Mouse (Mus musculus) bone marrow macrophage, adult 2 months (primary cell): Measurements from ENCODE around the gene Zic5. TPM values are rescaled to one million over a fixed set of nuclear protein-coding genes. Genes with fewer than 3 reads are reported as not detected.

Experiments used
- H3K27ac ChIP-seq: 2 replicates; pipeline ENCODE4 v1.5.1; 2012; ENCODE audit warnings: low read depth, low read length; ENCODE audit not compliant: insufficient read depth
- H3K4me1 ChIP-seq: 2 replicates; pipeline ENCODE4 v1.6.1; 2012; ENCODE audit warnings: low read length; ENCODE audit not compliant: control insufficient read depth, insufficient read depth
- H3K4me3 ChIP-seq: 2 replicates; pipeline ENCODE4 v1.5.1; 2012; ENCODE audit warnings: mild to moderate bottlenecking, low read length, moderate library complexity; ENCODE audit not compliant: insufficient read depth
- CTCF ChIP-seq: IDR thresholded peaks from 2 replicates; pipeline ENCODE4 v1.5.1; 2012; ENCODE audit warnings: low read depth, mild to moderate bottlenecking, low read length, moderate library complexity
- POLR2A ChIP-seq: IDR thresholded peaks from 2 replicates; pipeline ENCODE4 v1.6.1; 2012; ENCODE audit warnings: mild to moderate bottlenecking, low read depth, low read length, borderline replicate concordance
- polyA plus RNA-seq: library from polyadenylated mRNA; stranded (reverse); fragments of >200 nt; gene quantifications from 2 replicates; pipeline ENCODE4 v1.2.4, GENCODE M21; 2012; ENCODE audit not compliant: missing spikeins, insufficient read depth, insufficient read length

The Zic5 gene
- polyA plus RNA-seq, 1 experiment, result not detected

- TF ChIP-seq CTCF (no peak), POLR2A (no peak)
- H3K27ac ChIP-seq, result no peak overlapping the region
- no peaks in the 10 kb centered on the region for H3K4me1 ChIP-seq
These were observed 9.9 kb downstream of the Zic5 start for GRCm38 (mm10) chr14:122455562-122455958.

GRCm38 (mm10) chr14:122454901-122455561 is 10.4 kb downstream of the Zic5 start:
- no peak for TF ChIP-seq CTCF
- no peak for TF ChIP-seq POLR2A
- H3K27ac ChIP-seq, result no peak overlapping the region
- H3K4me3 ChIP-seq, result no peak overlapping the region
- H3K4me1 ChIP-seq, result no peaks in the 10 kb centered on the region

More at GRCm38 (mm10) chr14:122455562-122455958, 9.9 kb downstream of the Zic5 start:
- no peak overlapping the region for H3K4me3 ChIP-seq

DNA sequence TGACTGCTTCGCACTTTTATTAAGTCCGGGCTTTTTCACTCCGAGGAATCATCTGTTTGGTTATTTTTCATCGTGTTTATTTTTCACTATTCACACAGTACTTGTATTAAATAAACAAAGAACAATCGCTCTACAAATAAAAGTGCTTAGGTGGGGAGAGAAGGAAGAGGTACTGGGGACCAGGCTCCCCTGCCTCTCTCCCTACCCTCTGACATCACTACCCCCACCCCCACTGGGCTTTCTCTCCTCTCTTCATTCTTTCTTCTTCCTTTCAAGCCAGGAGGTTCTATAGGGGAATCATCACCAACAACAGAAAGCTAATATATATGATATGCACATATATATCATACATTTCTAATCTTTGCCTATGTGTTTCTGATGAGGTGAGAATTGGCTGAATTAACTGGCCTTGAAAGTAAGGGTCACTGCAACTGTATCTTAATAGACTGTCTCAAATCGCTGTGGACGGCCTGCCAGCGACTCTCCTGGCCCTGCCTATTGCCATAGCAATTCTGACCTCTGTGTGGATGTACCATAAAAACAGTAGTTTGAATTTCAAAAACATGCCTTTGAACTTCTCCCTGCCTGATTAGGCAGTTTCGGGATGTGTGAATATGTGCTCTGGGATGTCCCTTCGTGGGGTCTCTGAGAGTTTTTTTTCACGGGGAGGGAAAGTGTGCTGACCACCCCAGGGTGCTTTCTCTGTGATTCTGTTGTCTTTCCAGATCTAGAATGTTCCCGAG is 11.3 kb downstream of the Zic5 start:
- no peak for TF ChIP-seq POLR2A
- TF ChIP-seq CTCF, result no peak
- Histone ChIP-seq H3K4me1 (no peaks in the 10 kb centered on the region), H3K4me3 (peak overlapping the region; percentile 60), H3K27ac (no peak overlapping the region)

GRCm38 (mm10) chr14:122453388-122453995 is 12.0 kb downstream of the Zic5 start:
- no peak for TF ChIP-seq CTCF
- no peak for TF ChIP-seq POLR2A
- no peaks in the 10 kb centered on the region for H3K4me1 ChIP-seq
- no peak overlapping the region for H3K27ac ChIP-seq
- H3K4me3 ChIP-seq, result peak overlapping the region; percentile 60

- no peak for TF ChIP-seq CTCF
- no peak for TF ChIP-seq POLR2A
These were observed 12.6 kb downstream of the Zic5 start for GRCm38 (mm10) chr14:122452701-122453387.

GRCm38 (mm10) chr14:122451551-122452145 is 13.8 kb downstream of the Zic5 start:
- Histone ChIP-seq H3K27ac (no peak overlapping the region), H3K4me3 (no peak overlapping the region), H3K4me1 (no peaks in the 10 kb centered on the region)
- no peak for TF ChIP-seq CTCF

More at GRCm38 (mm10) chr14:122452701-122453387, 12.6 kb downstream of the Zic5 start:
- Histone ChIP-seq H3K4me3 (no peak overlapping the region), H3K27ac (no peak overlapping the region), H3K4me1 (no peaks in the 10 kb centered on the region)

DNA sequence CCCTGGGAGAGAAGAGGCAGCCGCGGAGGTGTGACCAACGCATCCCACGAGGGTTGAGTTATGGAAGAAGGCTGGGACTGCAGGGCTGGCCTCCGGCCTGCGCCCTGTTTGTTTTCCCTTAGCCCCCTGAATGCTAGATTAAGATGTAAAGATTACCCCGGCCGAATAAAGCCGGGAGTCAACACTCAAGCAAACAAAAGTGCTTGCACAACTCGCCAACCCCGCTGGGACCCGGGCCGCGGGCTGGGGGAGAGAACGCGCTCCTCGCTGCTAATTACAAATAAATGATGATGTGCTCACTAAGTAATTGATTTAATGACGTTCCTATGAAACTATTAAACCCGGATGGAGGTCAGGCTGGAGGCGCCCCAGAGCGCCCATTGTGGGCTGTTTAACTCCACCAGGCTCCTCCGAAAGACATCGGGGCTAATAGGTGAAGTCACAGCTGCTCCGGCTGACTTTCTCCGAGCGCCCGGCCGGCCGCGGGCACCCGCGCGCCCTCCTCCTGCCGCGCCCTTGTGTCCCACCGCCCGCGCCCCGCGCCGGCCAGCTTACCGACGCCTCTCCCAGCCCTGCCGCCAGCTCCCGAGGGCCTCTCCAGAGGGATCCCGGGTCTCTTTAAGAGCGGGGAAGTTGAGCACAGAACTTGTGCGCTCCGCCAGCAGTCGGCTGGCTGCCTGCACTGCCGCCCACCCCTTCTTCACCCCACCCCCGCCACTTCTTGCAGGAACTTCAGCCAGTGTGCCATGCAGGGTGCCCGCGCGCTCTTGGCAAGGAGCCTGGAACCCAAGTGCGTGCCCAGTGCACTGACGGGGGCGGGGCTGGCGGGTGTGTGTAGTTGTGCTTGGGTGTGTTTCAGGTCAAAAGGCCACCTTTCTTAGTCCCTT is 14.7 kb downstream of the Zic5 start, which contains the start of gene Gm5089:
Gene Gm5089, minus strand, starts transcription at position 620 of the 887 bp plus-strand sequence.
- no peak within 1 kb of the TSS for H3K27ac ChIP-seq
- no peak within 1 kb of the TSS for H3K4me3 ChIP-seq
- H3K4me1 ChIP-seq, result no peaks in the 10 kb centered on the region
- TF ChIP-seq CTCF (no peak), POLR2A (no peak)

DNA sequence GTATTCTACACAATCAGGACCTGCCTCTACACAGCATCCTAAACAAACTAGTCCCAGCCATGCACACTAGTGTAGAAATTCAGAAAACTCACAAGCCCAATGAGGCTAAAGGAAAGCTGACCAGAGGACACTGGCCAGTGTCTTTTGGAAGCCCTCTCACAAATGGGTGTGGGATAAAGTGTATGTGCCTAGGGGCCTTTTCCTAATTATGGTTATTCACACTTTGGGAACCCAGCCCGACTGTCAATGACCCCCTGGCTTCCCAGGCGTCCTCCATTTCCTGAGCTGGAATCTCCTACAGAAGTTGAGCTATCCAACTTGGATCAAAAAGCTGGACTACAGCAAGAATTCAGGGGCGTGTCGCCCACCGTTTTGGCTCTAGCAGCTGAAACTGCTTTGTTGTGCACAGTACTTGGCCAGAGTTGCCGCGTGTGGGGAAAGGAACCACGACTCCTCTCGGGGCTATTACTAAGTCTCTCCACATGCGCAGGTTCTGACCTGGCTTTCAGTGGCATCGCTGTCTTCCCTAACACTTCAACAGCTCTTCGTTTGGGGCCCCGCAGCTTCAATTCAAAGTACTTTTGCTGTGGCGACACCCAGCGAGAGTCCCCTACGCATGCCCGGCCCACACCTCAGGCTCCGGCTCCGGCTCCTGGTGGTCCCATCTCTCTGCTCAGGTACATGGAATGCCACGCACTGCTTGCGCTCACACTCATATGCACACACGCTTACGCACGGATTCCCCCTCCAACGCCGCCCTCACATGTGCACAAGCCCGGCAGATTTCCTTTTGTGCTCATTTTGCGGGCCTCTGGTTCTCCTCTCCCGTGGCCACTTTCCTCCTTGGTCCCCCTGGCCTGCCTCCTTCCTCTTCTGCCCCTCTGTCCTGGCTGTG is 15.6 kb downstream of the Zic5 start:
- H3K4me1 ChIP-seq, result no peaks in the 10 kb centered on the region
- H3K27ac ChIP-seq, result no peak overlapping the region
- TF ChIP-seq POLR2A (no peak), CTCF (no peak)
- H3K4me3 ChIP-seq, result no peak overlapping the region
